Mouse (Mus musculus) limb, embryonic 10.5 days (tissue): ENCODE measurements around the gene Auh. TPM values are rescaled to one million over a fixed set of nuclear protein-coding genes. Genes with fewer than 3 reads are reported as not detected.
A peak's percentile ranks its signal among the peaks of the same experiment; 100 is the strongest.

ENCODE experiments used
- DNase-seq: peaks from one replicate; pipeline ENCODE4 v3.0.0-alpha.2; 2017; ENCODE audit warnings: low spot score
- H3K27ac ChIP-seq: fragments of 300-500 bp; sonication (generic); 2 replicates; pipeline ENCODE4 v1.5.1; 2016; ENCODE audit warnings: mild to moderate bottlenecking
- H3K27me3 ChIP-seq: fragments of 300-500 bp; sonication (generic); 2 replicates; pipeline ENCODE4 v1.6.1; 2016; ENCODE audit warnings: low read depth, mild to moderate bottlenecking; ENCODE audit not compliant: poor library complexity, severe bottlenecking
- H3K36me3 ChIP-seq: fragments of 300-500 bp; sonication (generic); 2 replicates; pipeline ENCODE4 v1.6.1; 2016; ENCODE audit warnings: mild to moderate bottlenecking, moderate library complexity
- H3K4me1 ChIP-seq: fragments of 300-500 bp; sonication (generic); 2 replicates; pipeline ENCODE4 v1.6.1; 2016
- H3K4me3 ChIP-seq: fragments of 300-500 bp; sonication (generic); 2 replicates; pipeline ENCODE4 v1.5.1; 2016; ENCODE audit warnings: mild to moderate bottlenecking, moderate library complexity
- H3K9me3 ChIP-seq: fragments of 300-500 bp; sonication (generic); replicated peaks from 2 replicates; pipeline ENCODE4 v1.6.1; 2016; ENCODE audit warnings: mild to moderate bottlenecking
- WGBS: fragments of 180-500 bp; shearing (Covaris S2); methylation state at CpG from one replicate; pipeline ENCODE4 v1.1.7; 2016; 5-methylcytosine and 5-hydroxymethylcytosine counted together
- polyA plus RNA-seq: library from polyadenylated mRNA; unstranded; fragments of >200 nt; fragmentation: Nextera tagmentation; extraction: Ambion mirVana; gene quantifications from 2 replicates; pipeline ENCODE4 v1.2.1, GENCODE M21; 2016

Gene Auh
- polyA plus RNA-seq, 1 experiment from 2014 or later = 35.0 TPM

GRCm38 (mm10) chr13:52953779-52954553, 24.5 kb upstream of the Auh start:
- no peaks in the 10 kb centered on the region for H3K36me3 ChIP-seq
- DNase-seq = no peak
- no peaks in the 10 kb centered on the region for H3K4me1 ChIP-seq
- no peaks in the 10 kb centered on the region for H3K9me3 ChIP-seq
- 91% methylated on average over 6 of the region's 6 CpGs for WGBS
- no peak overlapping the region for H3K27ac ChIP-seq
- no peaks in the 10 kb centered on the region for H3K27me3 ChIP-seq
- H3K4me3 ChIP-seq = no peak overlapping the region

GRCm38 (mm10) chr13:52949211-52949610, 19.7 kb upstream of the Auh start:
- no peaks in the 10 kb centered on the region for H3K36me3 ChIP-seq
- no peaks in the 10 kb centered on the region for H3K27me3 ChIP-seq
- 78% methylated on average over 3 of the region's 3 CpGs for WGBS
- H3K4me3 ChIP-seq = no peak overlapping the region
- H3K27ac ChIP-seq = no peak overlapping the region
- no peaks in the 10 kb centered on the region for H3K4me1 ChIP-seq
- no peaks in the 10 kb centered on the region for H3K9me3 ChIP-seq
- DNase-seq = no peak

- no peak overlapping the region for H3K27ac ChIP-seq
- 91% methylated on average over 4 of the region's 4 CpGs for WGBS
Observed at GRCm38 (mm10) chr13:52947545-52947944, 18.1 kb upstream of the Auh start.

GRCm38 (mm10) chr13:52945769-52946168, 16.3 kb upstream of the Auh start:
- no peaks in the 10 kb centered on the region for H3K4me1 ChIP-seq
- no peaks in the 10 kb centered on the region for H3K9me3 ChIP-seq
- no peaks in the 10 kb centered on the region for H3K36me3 ChIP-seq
- H3K27me3 ChIP-seq = no peaks in the 10 kb centered on the region
- 89% methylated on average over 9 of the region's 9 CpGs for WGBS
- no peak overlapping the region for H3K4me3 ChIP-seq
- DNase-seq = no peak
- H3K27ac ChIP-seq = no peak overlapping the region

More at GRCm38 (mm10) chr13:52947545-52947944, 18.1 kb upstream of the Auh start:
- Histone ChIP-seq H3K27me3 (no peaks in the 10 kb centered on the region), H3K9me3 (no peaks in the 10 kb centered on the region), H3K36me3 (no peaks in the 10 kb centered on the region), H3K4me1 (no peaks in the 10 kb centered on the region), H3K4me3 (no peak overlapping the region)
- no peak for DNase-seq

GRCm38 (mm10) chr13:52944116-52944515, 14.6 kb upstream of the Auh start:
- DNase-seq = no peak
- Histone ChIP-seq H3K36me3 (no peaks in the 10 kb centered on the region), H3K27me3 (no peaks in the 10 kb centered on the region), H3K4me1 (no peaks in the 10 kb centered on the region), H3K27ac (no peak overlapping the region), H3K4me3 (no peak overlapping the region), H3K9me3 (no peaks in the 10 kb centered on the region)
- WGBS = 81% methylated on average over 4 of the region's 4 CpGs

- Histone ChIP-seq H3K36me3 (no peaks in the 10 kb centered on the region), H3K4me1 (no peaks in the 10 kb centered on the region)
- WGBS = 89% methylated on average over 1 of the region's 1 CpGs
Observed at GRCm38 (mm10) chr13:52942876-52943388, 13.5 kb upstream of the Auh start.

GRCm38 (mm10) chr13:52940956-52941355, 11.5 kb upstream of the Auh start:
- Histone ChIP-seq H3K27ac (no peak overlapping the region), H3K27me3 (no peaks in the 10 kb centered on the region), H3K9me3 (no peaks in the 10 kb centered on the region), H3K36me3 (no peaks in the 10 kb centered on the region), H3K4me1 (0 out of 2 replicates have a peak, but pooled peaks cover 5% of the 10 kb centered on the region), H3K4me3 (no peak overlapping the region)
- no peak for DNase-seq
- WGBS = 89% methylated on average over 7 of the region's 7 CpGs

More at GRCm38 (mm10) chr13:52942876-52943388, 13.5 kb upstream of the Auh start:
- Histone ChIP-seq H3K27ac (no peak overlapping the region), H3K9me3 (no peaks in the 10 kb centered on the region), H3K4me3 (no peak overlapping the region), H3K27me3 (no peaks in the 10 kb centered on the region)
- DNase-seq = no peak

GRCm38 (mm10) chr13:52930582-52930981, 1.1 kb upstream of the Auh start:
- Histone ChIP-seq H3K9me3 (no peaks in the 10 kb centered on the region), H3K4me1 (peaks cover 27% of the 10 kb centered on the region), H3K27me3 (no peaks in the 10 kb centered on the region), H3K4me3 (no peak overlapping the region), H3K27ac (no peak overlapping the region), H3K36me3 (0 out of 2 replicates have a peak, but pooled peaks cover 5% of the 10 kb centered on the region)
- 64% methylated on average over 10 of the region's 10 CpGs for WGBS
- DNase-seq = no peak

- 75% methylated on average over 9 of the region's 9 CpGs for WGBS
- Histone ChIP-seq H3K27ac (no peak overlapping the region), H3K4me3 (peak overlapping the region; percentile 88), H3K4me1 (peaks cover 27% of the 10 kb centered on the region), H3K36me3 (0 out of 2 replicates have a peak, but pooled peaks cover 5% of the 10 kb centered on the region), H3K9me3 (no peaks in the 10 kb centered on the region), H3K27me3 (no peaks in the 10 kb centered on the region)
- no peak for DNase-seq
Observed at GRCm38 (mm10) chr13:52928392-52928791, 1.1 kb downstream of the Auh start.

GRCm38 (mm10) chr13:52924457-52924856, 5.0 kb downstream of the Auh start:
- H3K27ac ChIP-seq = no peak overlapping the region
- 0 out of 2 replicates have a peak, but pooled peaks cover 5% of the 10 kb centered on the region for H3K36me3 ChIP-seq
- no peaks in the 10 kb centered on the region for H3K9me3 ChIP-seq
- peaks cover 20% of the 10 kb centered on the region for H3K4me1 ChIP-seq
- H3K27me3 ChIP-seq = no peaks in the 10 kb centered on the region
- no peak for DNase-seq
- H3K4me3 ChIP-seq = no peak overlapping the region
- WGBS = 84% methylated on average over 5 of the region's 5 CpGs

- no peaks in the 10 kb centered on the region for H3K27me3 ChIP-seq
- WGBS = 84% methylated on average over 8 of the region's 8 CpGs
Observed at GRCm38 (mm10) chr13:52921966-52922365, 7.5 kb downstream of the Auh start.

GRCm38 (mm10) chr13:52921065-52921825, 8.2 kb downstream of the Auh start:
- H3K4me3 ChIP-seq = no peak overlapping the region
- no peak overlapping the region for H3K27ac ChIP-seq
- 81% methylated on average over 7 of the region's 7 CpGs for WGBS
- H3K36me3 ChIP-seq = 0 out of 2 replicates have a peak, but pooled peaks cover 5% of the 10 kb centered on the region
- peaks cover 10% of the 10 kb centered on the region for H3K4me1 ChIP-seq
- no peaks in the 10 kb centered on the region for H3K27me3 ChIP-seq
- no peak for DNase-seq
- no peaks in the 10 kb centered on the region for H3K9me3 ChIP-seq

More at GRCm38 (mm10) chr13:52921966-52922365, 7.5 kb downstream of the Auh start:
- peaks cover 10% of the 10 kb centered on the region for H3K4me1 ChIP-seq
- H3K27ac ChIP-seq = no peak overlapping the region
- H3K36me3 ChIP-seq = 0 out of 2 replicates have a peak, but pooled peaks cover 9% of the 10 kb centered on the region
- no peak for DNase-seq
- H3K4me3 ChIP-seq = no peak overlapping the region
- no peaks in the 10 kb centered on the region for H3K9me3 ChIP-seq
